Mouse (Mus musculus) B cell, adult 2 months (primary cell): Measurements from ENCODE around the gene Pigc.

ENCODE experiments used
- DNase-seq, 2 experiments: peaks; one replicate each; pipeline ENCODE4 v3.0.0; 2022

Pigc gene

GRCm38 (mm10) chr1:161968589-161969407 lies at the start of gene Pigc:
TSS of gene Pigc (plus strand) at chr1:161969186.
- peak; percentile 87 for DNase-seq

DNA sequence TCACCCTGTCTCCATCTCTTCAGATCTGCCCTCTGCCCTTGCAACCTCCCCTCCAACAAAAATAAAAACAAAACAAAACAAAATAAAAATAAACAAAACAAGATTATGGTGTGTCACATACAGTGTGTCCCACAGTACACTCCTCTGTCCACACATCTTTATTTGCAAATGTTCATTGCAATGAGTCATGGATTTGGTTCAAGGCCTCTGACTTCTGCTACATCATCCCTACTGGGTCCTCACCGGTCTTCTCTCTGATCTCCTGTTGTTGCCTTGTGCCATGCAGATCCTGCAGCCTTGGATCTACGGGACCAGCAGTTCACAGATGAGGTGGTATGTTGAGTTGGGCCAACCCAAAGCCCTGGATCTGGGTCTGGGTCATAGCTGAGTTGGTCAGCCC lies 49.4 kb upstream of the Pigc start:
- DNase-seq: no peak

GRCm38 (mm10) chr1:161920475-161921454 lies 48.2 kb upstream of the Pigc start:
- DNase-seq: no peak

GRCm38 (mm10) chr1:161921928-161922327 lies 47.1 kb upstream of the Pigc start:
- peak; percentile 28 to 41 for DNase-seq

GRCm38 (mm10) chr1:161924321-161924720 lies 44.7 kb upstream of the Pigc start:
- DNase-seq: no peak

DNA sequence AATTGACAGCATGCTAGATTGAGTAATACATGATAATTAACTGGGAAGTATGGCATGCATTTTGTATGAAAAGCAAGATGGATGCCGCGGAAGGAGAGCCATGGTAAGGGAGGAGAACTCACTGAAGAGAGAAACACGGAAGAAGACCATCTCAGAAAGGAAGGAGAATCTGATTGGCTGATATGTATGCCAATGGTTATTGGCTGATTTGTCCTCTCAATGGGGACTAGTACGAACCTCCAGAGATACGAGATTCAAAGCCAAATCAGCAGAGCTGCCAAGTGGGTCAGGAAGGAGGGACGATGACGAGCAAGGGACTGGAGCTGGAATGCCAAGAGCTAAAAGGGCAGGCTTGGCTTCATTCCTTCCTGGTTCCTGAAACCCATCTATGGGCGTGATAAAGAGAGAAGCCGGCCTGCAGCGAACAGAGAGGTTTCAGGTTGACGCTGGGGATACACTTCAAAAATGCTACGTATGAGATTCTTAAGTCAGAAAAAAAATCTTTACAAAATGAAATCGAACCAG lies 43.6 kb upstream of the Pigc start:
- DNase-seq: no peak

GRCm38 (mm10) chr1:161927976-161928375 lies 41.0 kb upstream of the Pigc start:
- DNase-seq: no peak

DNA sequence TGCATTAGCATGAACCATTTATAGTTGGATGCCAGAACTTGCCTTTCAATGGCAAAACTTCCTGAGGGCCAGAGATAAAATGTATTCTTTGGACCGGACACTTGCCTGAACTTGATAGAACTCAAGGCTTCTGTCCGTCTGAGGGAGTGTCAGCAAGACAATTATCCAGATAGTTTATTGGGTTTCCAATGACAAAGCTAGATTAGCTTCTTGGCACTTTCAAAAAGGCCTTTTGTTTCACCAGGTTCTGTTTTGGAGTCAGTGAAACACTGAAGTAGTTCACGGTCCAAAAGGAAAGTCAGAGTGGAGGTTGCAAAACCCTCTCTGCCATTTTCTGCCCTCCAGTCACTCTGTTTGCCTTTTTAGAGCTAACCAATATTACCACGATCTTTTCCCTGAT lies 37.7 kb upstream of the Pigc start:
- DNase-seq: no peak

- DNase-seq: no peak
These were observed 37.2 kb upstream of the Pigc start for GRCm38 (mm10) chr1:161931817-161932216.

- DNase-seq: no peak
These were observed 36.7 kb upstream of the Pigc start for GRCm38 (mm10) chr1:161932286-161932685.

- DNase-seq: no peak
These were observed 26.9 kb upstream of the Pigc start for GRCm38 (mm10) chr1:161942082-161942481.

DNA sequence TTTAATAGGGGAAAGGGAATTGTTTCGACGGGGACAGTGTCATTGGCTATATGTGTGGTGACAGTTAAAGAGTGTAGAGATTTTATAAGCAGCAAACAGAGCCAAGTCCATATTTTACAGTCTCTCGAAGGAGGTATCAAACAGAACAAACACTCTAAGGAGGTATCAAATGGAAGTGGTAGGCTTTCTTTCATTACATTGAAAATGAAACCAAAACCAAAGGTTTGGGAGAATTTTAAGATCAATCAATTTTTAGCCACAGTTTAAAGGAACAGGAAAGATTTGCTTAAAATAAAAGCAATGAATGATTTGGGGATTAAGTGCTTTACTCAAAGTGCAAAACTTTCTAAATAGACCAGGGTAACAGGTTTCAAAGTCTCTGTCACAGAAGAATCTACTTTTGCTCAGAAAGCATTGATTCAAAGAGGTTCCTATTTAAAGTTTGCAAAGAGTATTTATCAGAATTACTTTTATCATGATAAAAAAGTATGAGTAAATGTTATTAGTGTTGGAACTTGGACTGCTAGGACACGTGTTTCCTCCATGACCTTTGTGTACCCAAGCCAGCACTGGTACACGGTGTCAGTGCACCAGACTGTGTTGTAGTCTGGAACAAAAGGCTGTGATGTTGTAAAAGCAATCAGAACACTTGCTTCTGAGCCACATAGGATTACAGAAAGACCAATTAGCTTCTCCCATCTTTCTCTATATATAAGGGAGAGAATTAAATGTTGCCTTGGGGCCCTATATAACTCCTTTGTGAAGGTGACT lies 17.8 kb upstream of the Pigc start:
- no peak for DNase-seq

DNA sequence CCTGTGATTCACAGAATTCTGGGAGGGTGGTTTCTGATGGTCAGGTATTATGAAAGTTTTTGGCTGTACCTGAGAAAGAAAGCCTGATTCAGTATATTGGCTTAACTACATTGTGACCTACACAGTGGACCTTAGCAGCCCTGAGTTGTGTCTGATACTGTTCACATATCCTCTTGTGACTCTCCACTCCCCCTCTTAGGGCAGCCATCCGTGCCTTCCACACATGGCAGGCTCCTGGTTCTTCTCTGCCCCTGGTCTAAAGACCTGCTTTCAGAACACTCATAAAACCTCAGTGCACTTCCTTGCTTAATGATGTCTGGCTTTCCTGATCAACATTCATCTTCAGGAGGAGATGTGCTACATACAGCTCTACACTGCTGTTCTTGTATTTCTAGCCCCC lies 16.4 kb upstream of the Pigc start:
- DNase-seq: no peak

GRCm38 (mm10) chr1:161955846-161956245 lies 13.1 kb upstream of the Pigc start:
- DNase-seq: no peak

GRCm38 (mm10) chr1:161957964-161958950 lies 10.7 kb upstream of the Pigc start:
- no peak for DNase-seq

GRCm38 (mm10) chr1:161962465-161963377 lies 6.3 kb upstream of the Pigc start:
- peak; percentile 45 to 48 for DNase-seq

GRCm38 (mm10) chr1:161967936-161968335 lies 1.1 kb upstream of the Pigc start:
- no peak for DNase-seq

- DNase-seq: no peak
These were observed 1.9 kb downstream of the Pigc start for GRCm38 (mm10) chr1:161970874-161971273.

DNA sequence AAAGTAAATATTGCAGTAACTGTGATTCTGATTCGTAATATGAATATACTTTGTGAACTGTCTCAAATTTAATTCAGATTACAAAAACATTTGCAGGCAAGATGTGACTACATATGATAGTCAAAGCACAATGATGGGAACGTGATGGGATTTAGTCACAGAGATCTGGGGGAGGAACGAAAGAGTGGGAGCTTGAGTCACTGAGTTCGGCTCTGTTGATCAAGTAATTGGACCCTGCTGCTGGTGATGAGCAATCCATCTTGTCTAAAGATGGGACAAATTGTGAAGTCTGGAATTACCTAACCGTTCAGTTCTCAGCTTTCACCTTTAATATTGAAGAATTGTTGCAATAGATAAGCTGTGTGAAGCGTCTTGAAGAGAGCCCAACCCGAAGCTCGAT lies 3.2 kb downstream of the Pigc start:
- DNase-seq: no peak
